Mouse (Mus musculus): ENCODE results near the gene Fbxo3.
"Not testable (repeated sequence)": the region's sequence is repeated elsewhere in the genome, so short reads cannot be mapped to it uniquely, and the experiment has no call there.

Gene Fbxo3

GRCm38 (mm10) chr2:104093305-104093704 lies 65.8 kb downstream of the Fbxo3 start:
- DNase-seq (ENCODE audit: extremely low spot score, low read depth, low spot score), result no peak

GRCm38 (mm10) chr2:104095741-104096213 lies 68.3 kb downstream of the Fbxo3 start, which contains the start of gene Cd59a:
Cd59a (plus strand) TSS chr2:104095801.
- no peak for DNase-seq (ENCODE audit: extremely low spot score, low read depth, low spot score)

- DNase-seq (ENCODE audit: extremely low spot score, low read depth, low spot score), result no peak
These were observed 68.7 kb downstream of the Fbxo3 start for GRCm38 (mm10) chr2:104096256-104096655.

- DNase-seq (ENCODE audit: extremely low spot score, low read depth, low spot score), result not testable (repeated sequence)
These were observed 69.3 kb downstream of the Fbxo3 start for GRCm38 (mm10) chr2:104096796-104097195.

- DNase-seq (ENCODE audit: extremely low spot score, low read depth, low spot score), result not testable (repeated sequence)
These were observed 69.9 kb downstream of the Fbxo3 start for GRCm38 (mm10) chr2:104097396-104097795.

GRCm38 (mm10) chr2:104098529-104099230 lies 71.2 kb downstream of the Fbxo3 start:
- no peak for DNase-seq (ENCODE audit: extremely low spot score, low read depth, low spot score)

- no peak for DNase-seq (ENCODE audit: extremely low spot score, low read depth, low spot score)
These were observed 71.7 kb downstream of the Fbxo3 start for GRCm38 (mm10) chr2:104099231-104099585.

GRCm38 (mm10) chr2:104099946-104100345 lies 72.4 kb downstream of the Fbxo3 start:
- DNase-seq (ENCODE audit: extremely low spot score, low read depth, low spot score), result no peak

GRCm38 (mm10) chr2:104104800-104105199 lies 77.3 kb downstream of the Fbxo3 start:
- DNase-seq (ENCODE audit: extremely low spot score, low read depth, low spot score), result no peak

GRCm38 (mm10) chr2:104109021-104109420 lies 81.5 kb downstream of the Fbxo3 start:
- DNase-seq (ENCODE audit: extremely low spot score, low read depth, low spot score), result not testable (repeated sequence)

GRCm38 (mm10) chr2:104109528-104109927 lies 82.0 kb downstream of the Fbxo3 start:
- DNase-seq (ENCODE audit: extremely low spot score, low read depth, low spot score), result no peak

- no peak for DNase-seq (ENCODE audit: extremely low spot score, low read depth, low spot score)
These were observed 82.5 kb downstream of the Fbxo3 start for GRCm38 (mm10) chr2:104110031-104110430.

- not testable (repeated sequence) for DNase-seq (ENCODE audit: extremely low spot score, low read depth, low spot score)
These were observed 83.8 kb downstream of the Fbxo3 start for GRCm38 (mm10) chr2:104111170-104111797.

Data from hindlimb bud, embryonic 11.5 days (tissue).